Mouse (Mus musculus): ENCODE measurements around the gene Exoc1. TPM values are rescaled to one million over a fixed set of nuclear protein-coding genes. Genes with fewer than 3 reads are reported as not detected.

Gene Exoc1
- polyA plus RNA-seq (2015; fragmentation: Nextera tagmentation; extraction: Ambion mirVana), result 28.0 and 28.9 TPM in 2 replicates

DNA sequence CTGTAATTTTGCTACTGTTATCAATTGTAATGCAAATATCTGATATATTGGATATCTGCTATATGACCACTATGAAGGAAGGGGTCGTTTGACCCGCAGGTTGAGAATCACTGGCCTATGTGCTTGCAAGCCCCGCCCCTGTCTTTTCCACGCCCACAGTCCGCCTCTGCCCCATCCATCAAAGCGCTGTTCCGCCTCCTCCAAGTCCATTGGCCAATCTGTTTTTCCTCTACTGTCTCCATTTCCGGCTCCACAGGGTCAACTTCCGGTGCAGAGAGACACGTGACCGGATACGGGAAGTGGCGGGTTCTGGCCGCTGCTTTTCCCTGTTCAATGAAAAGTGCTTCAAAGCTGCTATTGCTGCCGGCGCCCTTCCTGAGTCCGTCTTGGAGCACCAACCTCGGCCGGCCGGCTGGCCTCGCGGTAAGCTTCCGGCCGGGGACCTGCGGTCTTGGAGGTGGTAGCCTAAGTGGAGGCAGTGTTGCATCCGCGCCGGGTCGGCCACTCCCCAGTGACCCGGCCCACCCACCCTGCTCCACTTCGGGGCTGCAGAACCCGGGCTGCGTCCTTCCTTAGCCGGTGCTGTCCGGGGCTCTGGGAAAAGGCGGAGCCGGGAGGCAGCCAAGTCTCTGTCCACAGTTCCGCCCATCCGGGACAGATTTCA is at the start of gene Exoc1:
Exoc1 (plus strand) TSS at position 272 of the 664 bp plus-strand sequence.
- Histone ChIP-seq H3K36me3 (no peaks in the 10 kb centered on the region), H3K27me3 (replicated peaks) (no peaks in the 10 kb centered on the region), H3K9me3 (no peaks in the 10 kb centered on the region), H3K4me1 (replicated peaks) (peaks cover 5% of the 10 kb centered on the region; the same call in 1 of the 2 replicates), H3K4me3 (replicated peaks) (peak within 1 kb of the TSS; percentile 84), H3K9ac (peak within 1 kb of the TSS; percentile 75), H3K4me2 (replicated peaks) (peak within 1 kb of the TSS; percentile 69), H3K27ac (peak within 1 kb of the TSS; percentile 92)
- ATAC-seq, result peak; percentile 100
- under 1% methylated on average over 39 of the region's 39 CpGs for WGBS

DNA sequence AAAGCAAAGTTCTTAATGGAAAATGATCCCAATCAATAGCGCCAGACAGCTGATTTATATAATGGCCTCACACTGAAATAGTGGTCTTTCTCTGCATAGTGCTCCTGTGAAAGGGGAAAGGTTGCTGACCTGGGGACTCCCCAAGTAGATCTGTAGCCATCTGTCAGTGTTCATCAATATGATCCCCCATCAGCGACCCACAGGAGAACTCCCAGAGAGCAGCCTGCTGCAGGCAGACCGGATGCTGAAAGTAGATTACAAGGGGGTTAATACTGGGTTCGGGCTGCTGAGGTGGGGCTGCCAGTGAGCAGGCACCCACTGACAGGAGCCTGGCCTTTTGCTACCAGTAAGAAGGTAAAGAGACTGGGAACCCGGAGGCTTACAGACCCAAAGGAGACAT is 45.3 kb upstream of the Exoc1 start, which contains the start of gene Gm7271:
Gm7271 (plus strand) TSS at position 230 of the 400 bp plus-strand sequence.
- ATAC-seq, result no peak
- Histone ChIP-seq H3K4me2 (replicated peaks) (no peak within 1 kb of the TSS), H3K9me3 (no peaks in the 10 kb centered on the region), H3K4me1 (replicated peaks) (no peaks in the 10 kb centered on the region), H3K4me3 (replicated peaks) (no peak within 1 kb of the TSS), H3K9ac (no peak within 1 kb of the TSS), H3K36me3 (no peaks in the 10 kb centered on the region), H3K27ac (no peak within 1 kb of the TSS), H3K27me3 (replicated peaks) (no peaks in the 10 kb centered on the region)
- 52% methylated on average over 5 of the region's 5 CpGs for WGBS

- 85% methylated on average over 13 of the region's 13 CpGs for WGBS
- no peak overlapping the region for H3K4me2 ChIP-seq (replicated peaks)
- H3K4me1 ChIP-seq (replicated peaks), result no peaks in the 10 kb centered on the region
- no peaks in the 10 kb centered on the region for H3K9me3 ChIP-seq
- H3K36me3 ChIP-seq, result no peaks in the 10 kb centered on the region
- no peak for ATAC-seq
- no peak overlapping the region for H3K4me3 ChIP-seq (replicated peaks)
- H3K27me3 ChIP-seq (replicated peaks), result no peaks in the 10 kb centered on the region
- no peak overlapping the region for H3K27ac ChIP-seq
- H3K9ac ChIP-seq, result no peak overlapping the region
These were observed 34.0 kb upstream of the Exoc1 start for GRCm38 (mm10) chr5:76495126-76495525.

DNA sequence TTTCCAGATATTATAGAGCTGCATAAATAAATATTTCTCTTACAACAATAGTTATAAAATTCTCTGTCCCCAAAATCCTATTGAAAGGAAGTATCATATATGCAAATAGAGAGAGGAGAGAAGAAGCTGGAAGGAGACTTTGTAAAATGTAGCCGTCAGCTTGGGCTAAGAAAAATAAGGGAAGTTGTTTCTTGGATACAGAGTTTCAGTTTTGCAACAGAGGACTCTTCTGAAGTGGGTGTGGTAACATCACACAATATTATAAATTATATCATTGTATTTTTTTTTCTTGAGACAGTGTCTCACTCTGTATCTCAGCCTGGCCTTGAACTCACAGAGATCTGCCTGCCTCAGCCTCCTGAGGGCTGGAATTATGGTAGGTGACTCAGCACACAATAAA is 6.7 kb upstream of the Exoc1 start:
- Histone ChIP-seq H3K9me3 (no peaks in the 10 kb centered on the region), H3K4me3 (replicated peaks) (no peak overlapping the region), H3K4me2 (replicated peaks) (no peak overlapping the region), H3K9ac (no peak overlapping the region), H3K27me3 (replicated peaks) (no peaks in the 10 kb centered on the region), H3K4me1 (replicated peaks) (no peaks in the 10 kb centered on the region), H3K27ac (no peak overlapping the region), H3K36me3 (no peaks in the 10 kb centered on the region)
- WGBS, result 75% methylated on average over 1 of the region's 1 CpGs
- no peak for ATAC-seq

DNA sequence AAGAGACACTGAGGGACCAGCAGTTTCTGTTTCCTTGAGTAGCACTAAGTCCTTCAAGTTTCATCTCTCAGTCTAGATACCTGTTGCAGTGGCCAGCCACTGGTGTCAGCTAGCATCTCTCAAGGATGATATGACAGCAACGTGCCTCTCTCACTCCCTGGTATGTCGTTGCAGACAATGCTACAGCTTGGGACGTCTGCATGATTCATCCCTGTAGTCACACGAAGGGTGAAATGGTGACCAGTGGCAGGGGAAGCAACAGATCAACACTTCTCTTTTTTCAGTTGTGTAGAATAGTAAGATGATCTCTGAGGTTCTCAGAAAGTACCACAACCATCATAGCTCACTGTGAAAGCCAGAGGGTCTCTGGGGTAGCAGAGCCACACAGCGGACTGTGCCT is 4.5 kb upstream of the Exoc1 start:
- Histone ChIP-seq H3K27ac (no peak overlapping the region), H3K4me3 (replicated peaks) (no peak overlapping the region), H3K4me1 (replicated peaks) (no peaks in the 10 kb centered on the region), H3K36me3 (no peaks in the 10 kb centered on the region), H3K27me3 (replicated peaks) (no peaks in the 10 kb centered on the region), H3K9ac (no peak overlapping the region), H3K9me3 (no peaks in the 10 kb centered on the region), H3K4me2 (replicated peaks) (no peak overlapping the region)
- WGBS, result 73% methylated on average over 5 of the region's 5 CpGs
- ATAC-seq, result no peak

DNA sequence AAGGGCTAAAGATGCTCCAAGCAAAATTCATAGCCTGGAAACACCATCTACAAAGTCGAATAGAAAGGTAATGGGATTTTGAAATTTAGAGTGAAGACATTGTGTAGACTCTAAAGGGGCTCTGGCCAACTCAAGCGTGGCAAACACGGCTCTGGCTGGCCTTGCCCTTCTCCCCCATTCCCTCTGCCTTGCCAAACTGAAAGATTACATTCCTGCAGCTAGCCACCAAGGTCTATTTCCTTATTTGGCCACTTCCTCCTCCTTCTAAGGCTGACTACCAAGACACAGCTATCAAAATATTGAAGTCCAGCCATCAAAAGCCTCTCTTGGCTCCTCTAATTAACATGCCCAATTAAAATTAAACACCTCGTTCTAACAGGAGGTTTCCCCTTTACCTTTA is 4.0 kb upstream of the Exoc1 start:
- Histone ChIP-seq H3K9me3 (no peaks in the 10 kb centered on the region), H3K27me3 (replicated peaks) (no peaks in the 10 kb centered on the region), H3K4me1 (replicated peaks) (no peaks in the 10 kb centered on the region), H3K9ac (no peak overlapping the region), H3K4me3 (replicated peaks) (no peak overlapping the region), H3K27ac (no peak overlapping the region), H3K36me3 (no peaks in the 10 kb centered on the region), H3K4me2 (replicated peaks) (no peak overlapping the region)
- no peak for ATAC-seq
- WGBS, result 65% methylated on average over 4 of the region's 4 CpGs

- peaks cover 5% of the 10 kb centered on the region; the same call in 1 of the 2 replicates for H3K4me1 ChIP-seq (replicated peaks)
- 52% methylated on average over 2 of the region's 2 CpGs for WGBS
- H3K4me3 ChIP-seq (replicated peaks), result no peak overlapping the region
- H3K27ac ChIP-seq, result no peak overlapping the region
- no peak overlapping the region for H3K9ac ChIP-seq
- no peak for ATAC-seq
- no peaks in the 10 kb centered on the region for H3K9me3 ChIP-seq
- no peaks in the 10 kb centered on the region for H3K36me3 ChIP-seq
- H3K4me2 ChIP-seq (replicated peaks), result no peak overlapping the region
- no peaks in the 10 kb centered on the region for H3K27me3 ChIP-seq (replicated peaks)
These were observed 3.3 kb upstream of the Exoc1 start for GRCm38 (mm10) chr5:76525829-76526228.

DNA sequence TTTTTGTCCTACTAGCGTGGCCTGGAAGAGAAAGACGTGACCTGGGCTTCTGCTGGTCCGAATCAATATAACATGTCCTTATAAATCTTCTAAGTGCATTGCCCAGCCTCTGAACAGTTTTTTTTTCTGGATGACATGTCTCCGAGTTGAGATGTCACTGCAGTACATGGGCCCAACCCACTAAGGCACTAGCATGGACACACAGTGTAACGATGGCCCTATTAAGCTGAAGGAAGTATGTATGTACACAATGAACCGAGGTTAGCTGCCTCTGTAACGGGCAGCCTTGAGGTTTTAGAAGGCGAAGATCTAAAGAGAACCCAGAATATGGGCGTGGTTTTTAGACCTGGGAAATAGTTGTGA is 574 bp downstream of the Exoc1 start:
- WGBS, result 6% methylated on average over 9 of the region's 9 CpGs

DNA sequence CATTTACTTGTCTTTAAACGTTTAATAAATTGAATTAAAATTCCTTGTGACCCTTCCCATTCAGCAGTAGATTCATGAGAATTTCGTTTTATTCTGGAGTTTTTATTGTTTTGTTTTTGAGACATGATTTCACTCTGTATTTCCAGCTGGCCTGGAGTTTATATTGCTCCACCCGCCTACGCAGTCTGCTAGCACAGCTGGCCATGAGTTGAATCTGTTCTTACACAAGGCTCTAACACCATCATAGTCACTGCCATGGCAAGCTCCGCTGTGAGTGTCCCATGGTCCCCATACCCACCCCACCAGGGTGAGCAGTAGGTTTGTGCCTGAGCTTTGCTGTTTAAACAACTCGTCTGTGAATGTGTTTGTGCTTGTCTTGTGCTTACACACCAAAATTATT is 4.1 kb downstream of the Exoc1 start:
- peaks cover 7% of the 10 kb centered on the region for H3K36me3 ChIP-seq
- H3K4me1 ChIP-seq (replicated peaks), result peaks cover 5% of the 10 kb centered on the region; the same call in 1 of the 2 replicates
- ATAC-seq, result no peak
- no peak overlapping the region for H3K4me3 ChIP-seq (replicated peaks)
- H3K9me3 ChIP-seq, result no peaks in the 10 kb centered on the region
- no peak overlapping the region for H3K27ac ChIP-seq
- H3K4me2 ChIP-seq (replicated peaks), result no peak overlapping the region
- 81% methylated on average over 6 of the region's 6 CpGs for WGBS
- no peaks in the 10 kb centered on the region for H3K27me3 ChIP-seq (replicated peaks)
- H3K9ac ChIP-seq, result no peak overlapping the region

More for the DNA sequence above, 574 bp downstream of the Exoc1 start:
- peaks cover 5% of the 10 kb centered on the region; the same call in 1 of the 2 replicates for H3K4me1 ChIP-seq (replicated peaks)
- no peaks in the 10 kb centered on the region for H3K27me3 ChIP-seq (replicated peaks)
- H3K4me3 ChIP-seq (replicated peaks), result peak overlapping the region; percentile 84
- H3K27ac ChIP-seq, result peak overlapping the region; percentile 92
- peak overlapping the region; percentile 75 for H3K9ac ChIP-seq
- peak overlapping the region; percentile 69 for H3K4me2 ChIP-seq (replicated peaks)
- no peaks in the 10 kb centered on the region for H3K9me3 ChIP-seq
- peak; percentile 35 for ATAC-seq
- H3K36me3 ChIP-seq, result no peaks in the 10 kb centered on the region

DNA sequence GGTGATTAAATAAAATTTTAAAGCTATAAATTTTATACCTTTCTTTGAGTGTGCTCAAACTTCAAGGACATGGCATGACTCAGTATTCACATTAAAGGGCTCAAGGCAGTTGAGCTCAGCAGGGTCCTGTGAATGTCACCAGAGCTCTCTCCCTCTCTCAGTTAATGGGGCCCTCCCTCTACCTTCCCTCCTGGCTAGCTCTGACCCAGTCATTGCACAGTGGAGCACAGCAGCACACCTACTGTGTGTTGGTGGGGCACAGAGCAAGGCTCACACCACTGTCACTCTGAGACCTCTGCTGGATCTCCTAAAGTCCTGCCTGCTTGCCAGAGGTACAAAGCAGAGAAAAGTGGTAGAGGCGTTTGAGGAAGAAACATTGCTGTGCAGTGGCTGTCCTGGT is 7.1 kb downstream of the Exoc1 start:
- H3K4me2 ChIP-seq (replicated peaks), result no peak overlapping the region
- no peaks in the 10 kb centered on the region for H3K27me3 ChIP-seq (replicated peaks)
- no peak for ATAC-seq
- no peak overlapping the region for H3K4me3 ChIP-seq (replicated peaks)
- H3K27ac ChIP-seq, result no peak overlapping the region
- no peaks in the 10 kb centered on the region for H3K4me1 ChIP-seq (replicated peaks)
- 81% methylated on average over 1 of the region's 1 CpGs for WGBS
- H3K36me3 ChIP-seq, result peaks cover 7% of the 10 kb centered on the region
- H3K9me3 ChIP-seq, result no peaks in the 10 kb centered on the region
- H3K9ac ChIP-seq, result no peak overlapping the region

DNA sequence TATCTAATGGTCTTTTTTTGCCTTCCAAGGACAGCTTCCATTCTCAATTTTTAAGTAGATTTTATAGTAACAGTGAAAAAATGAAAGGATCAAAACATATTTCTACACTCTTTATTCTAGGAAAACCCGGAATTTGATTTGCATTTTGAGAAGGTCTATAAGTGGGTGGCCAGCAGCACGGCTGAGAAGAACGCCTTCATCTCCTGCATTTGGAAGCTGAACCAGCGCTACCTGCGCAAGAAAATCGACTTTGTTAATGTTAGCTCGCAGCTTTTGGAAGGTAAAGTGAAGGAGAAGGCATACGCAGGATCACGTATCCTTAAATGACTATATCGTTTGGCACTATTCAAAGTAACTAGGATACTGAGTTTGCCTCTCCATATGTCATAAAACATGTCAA is 8.5 kb downstream of the Exoc1 start:
- Histone ChIP-seq H3K4me3 (replicated peaks) (no peak overlapping the region), H3K9me3 (no peaks in the 10 kb centered on the region), H3K27me3 (replicated peaks) (no peaks in the 10 kb centered on the region), H3K9ac (no peak overlapping the region), H3K36me3 (peaks cover 13% of the 10 kb centered on the region), H3K4me2 (replicated peaks) (no peak overlapping the region), H3K4me1 (replicated peaks) (no peaks in the 10 kb centered on the region), H3K27ac (no peak overlapping the region)
- no peak for ATAC-seq
- 95% methylated on average over 10 of the region's 10 CpGs for WGBS

- no peak overlapping the region for H3K27ac ChIP-seq
- no peaks in the 10 kb centered on the region for H3K27me3 ChIP-seq (replicated peaks)
- H3K4me3 ChIP-seq (replicated peaks), result no peak overlapping the region
- H3K4me1 ChIP-seq (replicated peaks), result no peaks in the 10 kb centered on the region
- WGBS, result 87% methylated on average over 8 of the region's 8 CpGs
- H3K36me3 ChIP-seq, result peaks cover 28% of the 10 kb centered on the region
- no peak for ATAC-seq
- H3K4me2 ChIP-seq (replicated peaks), result no peak overlapping the region
- no peak overlapping the region for H3K9ac ChIP-seq
- H3K9me3 ChIP-seq, result no peaks in the 10 kb centered on the region
These were observed 11.1 kb downstream of the Exoc1 start for GRCm38 (mm10) chr5:76540181-76540580.

DNA sequence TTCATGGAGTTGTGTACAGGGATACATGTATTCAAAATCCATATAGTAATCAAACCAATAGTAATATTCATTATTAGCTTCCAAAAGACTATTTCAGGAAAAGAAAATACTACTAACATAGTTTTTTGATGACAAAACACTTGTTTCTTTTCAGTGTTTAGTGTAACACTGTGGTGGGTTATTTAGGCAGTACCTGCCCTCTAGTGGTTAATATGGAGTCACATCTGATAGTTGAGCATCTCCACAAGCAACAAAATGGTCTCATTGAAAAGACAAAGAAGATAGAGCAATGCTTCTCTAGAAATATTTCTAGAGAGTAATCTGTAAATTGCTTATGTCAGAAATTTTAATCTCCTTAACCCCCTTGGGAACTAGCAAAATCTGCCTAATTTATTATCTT is 11.7 kb downstream of the Exoc1 start:
- Histone ChIP-seq H3K4me1 (replicated peaks) (no peaks in the 10 kb centered on the region), H3K27ac (no peak overlapping the region), H3K27me3 (replicated peaks) (no peaks in the 10 kb centered on the region), H3K36me3 (peaks cover 28% of the 10 kb centered on the region), H3K4me2 (replicated peaks) (no peak overlapping the region), H3K9me3 (no peaks in the 10 kb centered on the region), H3K4me3 (replicated peaks) (no peak overlapping the region), H3K9ac (no peak overlapping the region)
- no peak for ATAC-seq
